Mouse (Mus musculus) heart, embryonic 12.5 days (tissue): ENCODE data around the gene Olfr1357. TPM values are rescaled to one million over a fixed set of nuclear protein-coding genes. Genes with fewer than 3 reads are reported as not detected.

Experiments
- ATAC-seq: fragments of 200-750 bp; cut with Nextera tagmentation; 2 replicates; pipeline ENCODE4 v1.8.0; 2017; ENCODE audit warnings: moderate TSS enrichment, moderate library complexity; ENCODE audit not compliant: insufficient number of reproducible peaks, low FRiP score
- H3K27ac ChIP-seq: fragments of 300-500 bp; sonication (generic); 2 replicates; pipeline ENCODE4 v1.5.1; 2016; ENCODE audit warnings: mild to moderate bottlenecking, moderate library complexity; ENCODE audit not compliant: poor library complexity, severe bottlenecking
- H3K27me3 ChIP-seq: fragments of 300-500 bp; sonication (generic); replicated peaks from 2 replicates; pipeline ENCODE4 v1.6.1; 2016; ENCODE audit warnings: mild to moderate bottlenecking, moderate library complexity
- H3K36me3 ChIP-seq: fragments of 300-500 bp; sonication (generic); 2 replicates; pipeline ENCODE4 v1.6.1; 2016; ENCODE audit warnings: mild to moderate bottlenecking, moderate library complexity
- H3K4me1 ChIP-seq: fragments of 300-500 bp; sonication (generic); replicated peaks from 2 replicates; pipeline ENCODE4 v1.6.1; 2016; ENCODE audit warnings: mild to moderate bottlenecking
- H3K4me2 ChIP-seq: fragments of 300-500 bp; sonication (generic); 2 replicates; pipeline ENCODE4 v1.6.1; 2016; ENCODE audit warnings: mild to moderate bottlenecking, moderate library complexity
- H3K4me3 ChIP-seq: fragments of 300-500 bp; sonication (generic); 2 replicates; pipeline ENCODE4 v1.5.1; 2016; ENCODE audit warnings: mild to moderate bottlenecking
- H3K9ac ChIP-seq: fragments of 300-500 bp; sonication (generic); 2 replicates; pipeline ENCODE4 v1.6.1; 2016; ENCODE audit warnings: mild to moderate bottlenecking, moderate library complexity
- H3K9me3 ChIP-seq: fragments of 300-500 bp; sonication (generic); replicated peaks from 2 replicates; pipeline ENCODE4 v1.6.1; 2016; ENCODE audit warnings: mild to moderate bottlenecking, moderate library complexity
- WGBS: fragments of 180-500 bp; shearing (Covaris S2); methylation state at CpG from one replicate; pipeline ENCODE4 v1.1.7; 2016; 5-methylcytosine and 5-hydroxymethylcytosine counted together
- polyA plus RNA-seq: library from polyadenylated mRNA; unstranded; fragments of >200 nt; fragmentation: Nextera tagmentation; extraction: Ambion mirVana; gene quantifications from 2 replicates; pipeline ENCODE4 v1.2.1, GENCODE M21; 2016

Olfr1357 gene
- polyA plus RNA-seq, 1 experiment from 2014 or later, result not detected

DNA sequence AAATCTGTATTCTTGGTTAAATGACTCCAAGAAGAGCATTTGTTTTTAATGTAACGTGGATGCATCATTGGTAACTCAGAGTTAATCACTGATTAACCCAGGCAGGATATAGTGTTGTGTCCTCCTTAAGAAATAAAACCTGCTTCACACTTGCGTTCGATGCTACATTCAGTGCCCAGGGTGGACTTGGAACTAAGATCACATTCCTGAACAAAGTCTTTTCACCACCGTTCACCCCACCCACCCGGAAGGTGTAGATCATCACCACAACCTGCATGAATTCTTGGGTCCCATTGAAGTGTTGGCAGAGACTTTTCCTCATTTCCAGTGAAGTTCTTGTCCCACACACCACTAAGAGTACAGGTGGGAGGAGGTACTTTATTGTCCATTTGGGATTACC is 24.1 kb downstream of the Olfr1357 start:
- Histone ChIP-seq H3K9ac (no peak overlapping the region), H3K9me3 (no peaks in the 10 kb centered on the region), H3K27me3 (no peaks in the 10 kb centered on the region; the same call in 1 of the 2 replicates), H3K4me2 (no peak overlapping the region), H3K36me3 (peaks cover 14% of the 10 kb centered on the region), H3K27ac (no peak overlapping the region), H3K4me1 (peaks cover 12% of the 10 kb centered on the region), H3K4me3 (no peak overlapping the region)
- WGBS, result 84% methylated on average over 5 of the region's 5 CpGs
- no peak for ATAC-seq

DNA sequence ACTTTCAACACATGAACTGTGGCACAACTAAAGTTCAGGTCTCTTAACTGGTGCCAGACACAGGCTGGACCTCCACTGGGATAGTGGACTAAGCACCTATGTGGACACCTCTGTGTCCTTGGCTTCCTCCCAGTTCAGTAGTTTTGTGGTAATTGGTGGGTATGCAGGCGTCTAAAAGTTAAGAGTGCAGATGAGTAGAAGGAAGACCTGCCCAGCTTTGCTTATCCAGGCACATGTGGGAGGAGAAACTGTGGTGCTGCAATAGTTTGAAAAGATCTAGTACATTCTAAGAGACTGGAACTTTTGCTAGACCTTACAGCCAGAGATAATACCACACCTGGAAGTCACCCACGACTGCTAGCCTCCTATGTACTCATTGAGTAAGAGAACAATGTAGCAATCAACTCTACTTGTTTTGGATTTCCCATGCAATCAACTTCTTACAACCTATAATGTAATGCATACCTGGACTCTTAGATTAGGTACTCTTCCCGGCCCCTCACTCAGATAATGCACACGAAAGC is 25.0 kb downstream of the Olfr1357 start:
- H3K9me3 ChIP-seq, result no peaks in the 10 kb centered on the region
- ATAC-seq, result no peak
- H3K4me1 ChIP-seq, result peaks cover 12% of the 10 kb centered on the region
- H3K4me3 ChIP-seq, result no peak overlapping the region
- no peak overlapping the region for H3K4me2 ChIP-seq
- no peak overlapping the region for H3K27ac ChIP-seq
- H3K27me3 ChIP-seq, result no peaks in the 10 kb centered on the region; the same call in 1 of the 2 replicates
- no peak overlapping the region for H3K9ac ChIP-seq
- H3K36me3 ChIP-seq, result peaks cover 20% of the 10 kb centered on the region
- 69% methylated on average over 4 of the region's 4 CpGs for WGBS

DNA sequence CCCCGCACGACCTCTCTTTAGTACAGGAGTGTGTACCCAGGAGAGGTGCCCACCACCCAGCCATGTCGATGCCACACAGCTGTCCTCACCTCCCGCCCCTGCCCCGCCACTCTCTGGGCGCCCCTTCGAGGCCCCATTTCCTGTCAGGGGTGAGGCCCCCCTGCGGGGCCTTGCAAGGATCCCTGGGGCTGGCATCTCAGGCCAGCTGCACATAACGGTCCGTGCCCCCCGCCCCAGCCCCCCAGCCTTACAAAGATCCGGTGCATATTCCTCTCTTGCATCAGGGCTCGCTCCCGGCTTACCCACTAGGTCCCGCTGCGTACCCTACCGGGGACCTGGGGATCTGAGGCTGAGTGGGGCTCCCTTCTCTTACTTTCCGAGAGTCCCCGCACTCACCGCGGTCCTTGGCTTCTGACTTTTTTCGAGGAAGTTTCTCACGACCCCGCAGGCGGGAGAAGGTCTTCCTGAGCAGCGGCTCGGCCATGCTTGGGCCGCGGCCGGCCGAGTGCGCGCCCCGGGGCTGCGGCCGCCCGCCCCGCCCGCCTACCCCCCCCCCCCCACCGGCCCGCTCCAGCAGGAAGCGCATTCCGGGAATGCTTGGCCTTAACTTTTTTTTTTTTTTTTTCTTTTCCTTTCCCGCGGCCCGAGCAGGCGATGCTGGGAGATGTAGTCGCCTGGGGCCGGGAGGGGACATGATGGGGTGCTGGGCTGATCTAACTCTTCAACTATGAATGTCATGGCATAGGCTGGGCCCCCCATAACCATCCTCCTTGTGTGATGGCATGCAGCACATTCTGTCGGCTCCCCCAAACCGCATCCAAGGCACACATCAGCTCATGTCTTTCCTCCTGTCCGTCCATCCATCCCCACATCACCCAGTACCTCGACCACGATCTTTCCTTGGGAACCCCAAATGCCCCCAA is 26.2 kb downstream of the Olfr1357 start, which contains the start of gene Syde1:
Gene Syde1 (minus strand): TSS at position 559 of the 923 bp plus-strand sequence.
- 5% methylated on average over 41 of the region's 54 CpGs for WGBS

DNA sequence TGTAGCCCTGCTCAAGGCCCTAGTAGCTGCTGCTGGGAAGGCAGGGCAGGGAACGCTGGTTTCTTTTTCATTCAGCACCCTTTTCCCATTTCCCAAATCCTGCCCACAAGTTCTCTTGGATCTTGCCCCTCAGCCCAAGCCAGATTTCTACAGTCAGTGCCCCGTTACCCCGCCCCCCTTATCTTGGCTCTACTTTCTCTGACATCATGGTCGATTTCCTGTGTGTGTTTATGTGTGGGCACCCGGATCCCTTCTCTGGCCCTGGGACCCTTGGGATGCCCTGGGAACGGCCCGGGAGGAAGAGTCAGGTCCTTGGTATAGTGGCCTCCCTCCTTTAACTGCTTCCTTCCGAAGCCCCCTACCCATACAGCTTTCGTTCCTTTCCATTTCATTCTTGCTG is 27.1 kb downstream of the Olfr1357 start:
- H3K9me3 ChIP-seq, result no peaks in the 10 kb centered on the region
- H3K9ac ChIP-seq, result peak overlapping the region; percentile 89
- 0 out of 2 replicates have a peak, but pooled peaks have one; percentile 24 for ATAC-seq
- H3K27me3 ChIP-seq, result no peaks in the 10 kb centered on the region
- H3K36me3 ChIP-seq, result peaks cover 41% of the 10 kb centered on the region
- H3K27ac ChIP-seq, result peak overlapping the region; percentile 93
- H3K4me1 ChIP-seq, result peaks cover 12% of the 10 kb centered on the region
- peak overlapping the region; percentile 84 for H3K4me2 ChIP-seq
- peak overlapping the region; percentile 88 for H3K4me3 ChIP-seq
- WGBS, result 12% methylated on average over 9 of the region's 9 CpGs

More for the DNA sequence above, 26.2 kb downstream of the Olfr1357 start, which contains the start of gene Syde1:
- Histone ChIP-seq H3K4me2 (peak within 1 kb of the TSS; percentile 84), H3K9me3 (no peaks in the 10 kb centered on the region), H3K9ac (peak within 1 kb of the TSS; percentile 89), H3K27ac (peak within 1 kb of the TSS; percentile 93), H3K27me3 (no peaks in the 10 kb centered on the region; the same call in 1 of the 2 replicates), H3K4me3 (peak within 1 kb of the TSS; percentile 88), H3K36me3 (peaks cover 32% of the 10 kb centered on the region), H3K4me1 (peaks cover 12% of the 10 kb centered on the region)
- peak; percentile 79 for ATAC-seq

DNA sequence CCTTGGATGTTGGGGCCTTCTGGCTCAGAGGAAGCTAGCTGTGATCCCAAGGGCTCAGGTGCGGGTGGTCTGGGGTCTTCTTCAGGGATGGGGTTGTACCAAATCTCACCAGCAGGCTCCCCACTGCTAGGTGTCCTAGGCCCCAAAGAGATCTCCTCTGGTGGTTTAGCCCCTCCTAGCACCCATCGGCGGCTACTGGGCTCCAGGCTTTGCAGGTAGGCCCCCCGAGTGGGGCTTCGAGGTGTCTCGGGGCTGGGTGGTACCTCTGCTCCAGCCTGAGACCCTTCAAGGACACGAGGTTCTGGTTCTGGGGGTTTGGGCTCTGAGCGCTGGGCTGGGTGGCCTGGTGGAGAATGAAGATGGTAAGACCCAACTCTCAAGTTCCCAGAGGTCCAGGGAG is 28.0 kb downstream of the Olfr1357 start:
- Histone ChIP-seq H3K9me3 (no peaks in the 10 kb centered on the region), H3K4me2 (peak overlapping the region; percentile 84), H3K27me3 (no peaks in the 10 kb centered on the region), H3K27ac (peak overlapping the region; percentile 93; the same call in 1 of the 2 replicates), H3K4me3 (peak overlapping the region; percentile 88), H3K9ac (peak overlapping the region; percentile 89), H3K4me1 (peaks cover 12% of the 10 kb centered on the region), H3K36me3 (peaks cover 50% of the 10 kb centered on the region)
- ATAC-seq, result no peak
- 83% methylated on average over 8 of the region's 8 CpGs for WGBS

DNA sequence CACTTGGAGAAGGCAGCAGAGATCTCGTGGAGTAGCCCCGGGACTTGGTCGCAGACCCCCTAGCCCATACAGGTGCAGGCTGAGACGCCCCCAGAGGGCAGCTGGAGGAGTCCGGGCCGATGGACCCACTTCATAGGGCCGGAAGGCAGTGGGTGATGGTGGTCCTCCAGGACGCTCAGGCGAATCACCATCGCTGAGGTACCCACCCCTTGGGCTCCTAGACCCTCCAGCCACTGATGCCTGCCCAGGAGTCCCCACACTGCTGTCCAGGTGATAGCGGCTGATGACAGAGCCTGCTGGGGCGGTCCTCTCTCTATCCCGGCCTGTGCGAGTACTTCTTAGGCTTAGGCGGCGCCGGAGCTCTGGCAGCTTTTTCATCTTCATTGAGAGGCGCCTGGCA is 28.6 kb downstream of the Olfr1357 start:
- WGBS, result 91% methylated on average over 18 of the region's 18 CpGs
- Histone ChIP-seq H3K4me2 (no peak overlapping the region), H3K4me1 (peaks cover 12% of the 10 kb centered on the region)

DNA sequence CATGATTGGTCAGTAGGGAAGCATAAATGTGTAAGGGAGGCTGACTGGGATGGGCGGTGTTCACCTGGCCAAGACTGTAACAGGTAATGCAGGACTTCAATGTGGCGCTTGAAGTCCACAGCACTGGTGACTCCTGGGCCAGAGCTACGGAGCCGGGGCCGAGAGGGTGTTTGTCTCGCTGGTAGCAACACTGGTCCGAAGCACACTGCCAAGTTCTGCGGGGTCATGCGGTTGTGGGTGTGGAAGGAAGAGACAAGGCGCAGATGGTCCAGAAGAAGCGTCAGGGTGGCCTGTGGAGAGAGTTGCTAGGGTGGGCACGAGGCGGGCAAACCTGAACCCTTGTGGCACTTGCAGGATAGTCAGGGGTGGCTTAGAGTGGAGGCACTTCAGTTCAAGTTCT is 31.8 kb downstream of the Olfr1357 start:
- no peak overlapping the region for H3K4me3 ChIP-seq
- H3K4me1 ChIP-seq, result peaks cover 12% of the 10 kb centered on the region
- no peak overlapping the region for H3K4me2 ChIP-seq
- WGBS, result 92% methylated on average over 13 of the region's 13 CpGs
- no peak overlapping the region for H3K27ac ChIP-seq
- H3K27me3 ChIP-seq, result no peaks in the 10 kb centered on the region
- H3K9me3 ChIP-seq, result no peaks in the 10 kb centered on the region
- ATAC-seq, result no peak
- no peak overlapping the region for H3K9ac ChIP-seq
- H3K36me3 ChIP-seq, result peaks cover 81% of the 10 kb centered on the region

More for the DNA sequence above, 28.6 kb downstream of the Olfr1357 start:
- Histone ChIP-seq H3K9ac (no peak overlapping the region), H3K36me3 (peaks cover 56% of the 10 kb centered on the region), H3K27ac (no peak overlapping the region), H3K27me3 (no peaks in the 10 kb centered on the region), H3K4me3 (no peak overlapping the region), H3K9me3 (no peaks in the 10 kb centered on the region)
- no peak for ATAC-seq

DNA sequence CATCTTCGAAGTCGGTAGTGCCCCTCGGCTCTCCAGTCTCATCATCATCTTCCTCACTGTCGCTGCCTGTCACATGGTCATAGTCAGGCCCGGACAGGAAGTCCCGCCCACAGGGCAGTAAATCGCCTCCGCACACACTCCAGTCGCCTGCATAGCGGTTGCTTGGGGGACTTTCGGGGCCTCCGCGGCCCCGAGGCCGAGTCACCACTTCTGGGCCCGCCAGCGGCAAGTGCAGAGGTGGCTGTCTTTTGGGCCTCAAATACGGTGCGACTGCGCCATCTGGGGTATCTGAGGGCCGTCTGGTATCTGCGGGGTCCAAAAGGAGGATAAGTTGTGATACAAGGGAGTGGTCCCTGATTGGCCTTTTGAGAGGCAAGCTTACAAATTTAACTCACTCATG is 32.3 kb downstream of the Olfr1357 start:
- Histone ChIP-seq H3K27me3 (no peaks in the 10 kb centered on the region), H3K4me2 (no peak overlapping the region), H3K9me3 (no peaks in the 10 kb centered on the region), H3K36me3 (peaks cover 84% of the 10 kb centered on the region), H3K9ac (no peak overlapping the region), H3K4me1 (peaks cover 12% of the 10 kb centered on the region), H3K27ac (no peak overlapping the region), H3K4me3 (no peak overlapping the region)
- 85% methylated on average over 22 of the region's 22 CpGs for WGBS
- ATAC-seq, result no peak

DNA sequence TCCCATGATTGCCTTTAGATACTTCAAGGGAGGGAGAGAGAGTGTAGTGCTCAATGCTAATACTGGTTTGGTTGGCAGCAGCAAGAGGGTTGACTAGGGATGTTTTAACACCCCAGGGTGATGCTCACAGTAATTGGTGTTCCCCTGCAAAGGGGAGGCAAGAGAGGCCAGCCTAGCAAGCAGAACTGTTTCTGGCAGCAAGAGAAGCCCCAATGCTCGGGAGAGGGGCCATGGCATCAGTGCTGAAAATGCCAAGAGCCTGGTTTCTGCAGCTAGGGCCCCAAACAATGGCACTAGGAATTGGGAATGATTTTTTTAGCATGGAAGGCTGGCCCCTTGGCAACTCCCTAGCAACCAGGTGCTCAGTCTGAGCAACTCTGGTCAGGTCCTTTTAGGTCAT is 32.9 kb downstream of the Olfr1357 start:
- Histone ChIP-seq H3K4me2 (no peak overlapping the region), H3K27me3 (no peaks in the 10 kb centered on the region), H3K36me3 (peaks cover 88% of the 10 kb centered on the region), H3K4me1 (peaks cover 6% of the 10 kb centered on the region), H3K9me3 (no peaks in the 10 kb centered on the region), H3K9ac (no peak overlapping the region), H3K27ac (no peak overlapping the region), H3K4me3 (no peak overlapping the region)
- 70% methylated on average over 1 of the region's 1 CpGs for WGBS
- ATAC-seq, result no peak

DNA sequence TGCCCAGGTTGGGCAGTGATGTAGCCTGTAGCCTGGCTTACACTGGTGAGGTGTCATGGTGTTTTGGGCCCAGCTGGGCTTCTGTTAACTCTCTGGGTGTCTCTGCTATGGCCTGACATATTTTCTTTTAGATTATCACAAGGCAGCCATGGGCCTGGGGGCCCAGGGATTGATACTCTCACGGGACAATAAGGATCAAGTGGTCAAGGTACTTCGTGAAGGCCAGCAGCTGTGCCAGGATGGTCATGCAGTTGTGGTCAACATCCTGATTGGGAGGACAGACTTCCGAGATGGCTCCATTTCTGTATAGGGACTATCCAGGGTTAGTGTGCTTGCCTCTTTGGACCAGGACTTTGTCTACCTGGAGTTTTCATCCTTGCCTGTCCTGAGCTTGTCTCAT is 33.9 kb downstream of the Olfr1357 start:
- no peaks in the 10 kb centered on the region for H3K4me1 ChIP-seq
- H3K27ac ChIP-seq, result no peak overlapping the region
- ATAC-seq, result no peak
- peaks cover 88% of the 10 kb centered on the region for H3K36me3 ChIP-seq
- no peak overlapping the region for H3K9ac ChIP-seq
- H3K9me3 ChIP-seq, result no peaks in the 10 kb centered on the region
- no peak overlapping the region for H3K4me2 ChIP-seq
- H3K27me3 ChIP-seq, result no peaks in the 10 kb centered on the region
- 59% methylated on average over 3 of the region's 3 CpGs for WGBS
- H3K4me3 ChIP-seq, result no peak overlapping the region

DNA sequence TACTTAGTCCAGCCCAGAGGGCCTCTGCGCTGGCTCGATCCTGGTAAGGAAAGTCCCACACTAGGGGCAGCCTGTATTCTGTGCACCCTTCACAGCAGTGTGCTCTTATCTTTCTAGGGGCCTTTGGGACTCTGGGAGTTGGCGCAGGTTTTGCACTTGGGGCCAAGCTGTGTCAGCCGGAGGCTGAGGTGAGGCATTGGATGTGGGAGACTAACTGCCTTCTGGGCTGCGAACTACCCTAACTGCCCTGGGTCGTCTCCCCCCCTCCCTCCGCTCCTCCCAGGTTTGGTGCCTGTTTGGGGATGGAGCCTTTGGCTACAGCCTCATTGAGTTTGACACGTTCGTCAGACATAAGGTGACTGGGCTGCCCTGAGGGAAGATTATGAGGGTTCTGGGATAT is 34.5 kb downstream of the Olfr1357 start:
- no peak for ATAC-seq
- WGBS, result 64% methylated on average over 9 of the region's 9 CpGs
- Histone ChIP-seq H3K4me3 (no peak overlapping the region), H3K36me3 (peaks cover 88% of the 10 kb centered on the region), H3K4me2 (no peak overlapping the region), H3K27me3 (no peaks in the 10 kb centered on the region), H3K9ac (no peak overlapping the region), H3K4me1 (no peaks in the 10 kb centered on the region), H3K9me3 (no peaks in the 10 kb centered on the region), H3K27ac (no peak overlapping the region)
